Mouse (Mus musculus) cerebellum, postnatal 14 days (tissue): ENCODE measurements around the gene Tap1.
A peak's percentile ranks its signal among the peaks of the same experiment; 100 is the strongest.

Source experiments
- DNase-seq, 2 experiments: peaks; one replicate each; pipeline ENCODE4 v3.0.0; 2021; ENCODE audit warnings: mixed read lengths in 2 of 2

Tap1 gene

DNA sequence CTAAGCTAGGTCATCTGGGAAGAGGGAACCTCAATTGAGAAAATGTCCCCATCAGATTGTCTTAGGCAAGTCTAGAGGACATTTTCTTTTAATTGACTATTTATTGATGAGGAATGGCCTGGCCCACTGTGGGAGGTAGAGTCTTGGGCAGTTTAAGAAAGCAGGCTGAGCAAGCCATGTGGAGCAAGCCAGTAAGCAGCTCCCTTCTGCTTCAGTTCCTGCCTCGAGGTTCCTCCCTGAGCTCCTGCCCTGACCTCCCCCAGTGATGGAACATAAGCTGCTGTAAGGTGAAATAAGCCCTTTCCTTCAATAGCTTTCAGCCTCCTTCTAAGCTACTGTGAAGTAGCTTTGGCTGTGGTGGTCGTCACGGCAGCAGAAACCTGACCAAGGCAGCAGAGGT is 50.4 kb downstream of the Tap1 start:
- DNase-seq: no peak

DNA sequence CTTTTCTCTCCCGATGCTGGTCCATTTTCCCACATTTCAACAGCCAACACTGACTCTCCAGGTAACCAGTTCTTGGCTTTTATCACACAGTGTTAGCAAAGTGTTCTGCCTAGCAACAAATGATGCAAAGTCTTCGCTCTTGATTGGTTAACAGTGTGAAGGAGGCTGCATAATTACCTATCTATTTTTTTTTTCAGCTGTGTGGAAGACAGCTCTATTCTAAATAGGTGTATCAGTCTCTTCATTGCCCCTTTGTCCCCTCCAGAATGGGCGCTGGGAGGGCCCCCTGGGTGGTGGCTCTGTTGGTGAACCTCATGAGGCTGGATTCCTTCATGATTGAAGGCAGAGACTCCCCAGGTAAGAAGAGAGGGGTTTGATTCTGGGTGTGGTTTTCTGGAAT is 51.4 kb downstream of the Tap1 start, which contains the start of gene H2-Ob:
TSS of gene H2-Ob (plus strand) at position 198 of the 400 bp plus-strand sequence.
- DNase-seq: peak; percentile 42 to 57

- DNase-seq: no peak
Observed at GRCm38 (mm10) chr17:34239601-34240041, 52.3 kb downstream of the Tap1 start.

- DNase-seq: no peak
Observed at GRCm38 (mm10) chr17:34240366-34240765, 53.0 kb downstream of the Tap1 start.

GRCm38 (mm10) chr17:34240916-34241315 is 53.6 kb downstream of the Tap1 start:
- DNase-seq: no peak

DNA sequence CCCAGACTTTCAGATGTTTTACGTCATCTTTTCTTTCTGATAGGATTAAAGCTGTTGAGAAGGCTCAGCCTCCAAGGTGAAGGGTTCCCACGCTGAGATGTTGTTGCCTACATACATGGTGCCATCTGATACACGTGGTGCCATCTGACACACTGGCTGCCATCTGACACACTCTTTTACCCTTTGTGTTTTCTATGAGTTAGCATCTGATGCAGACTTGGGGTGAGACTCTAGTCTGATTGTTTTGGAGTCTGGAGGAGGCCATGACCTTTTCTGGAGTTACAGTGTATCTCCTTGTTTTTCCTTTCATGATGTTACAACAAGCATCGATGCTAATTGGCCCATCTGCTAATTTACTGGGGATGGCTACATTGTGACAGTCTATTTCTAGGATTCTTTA is 57.3 kb downstream of the Tap1 start:
- DNase-seq: no peak
